ENCODE assay signal across 10 mouse cellular contexts in genomic region chr2:128166623-128167423, GRCm38 (mm10). TPM values are rescaled to one million over a fixed set of nuclear protein-coding genes. Genes with fewer than 3 reads are reported as not detected.
DNase-seq lines count a peak whose midpoint lies in the region; ATAC-seq lines count a peak whose summit lies in the region.
"Had no signal": no experiment of that assay in that cellular context is flagged by ENCODE, and none has a peak within 500 bp of the region (broad histone marks: within the 10 kb centered on the region; RNA-seq: fewer than 3 reads in every experiment).

No protein-coding gene starts in this region.

- DNase-seq in embryonic facial prominence, embryonic 14.5 days (ENCODE audit: low spot score), result peak; percentile 34
- no peak for DNase-seq in embryonic facial prominence, embryonic 10.5 days (ENCODE audit: low spot score)
- peak; percentile 24 for DNase-seq in urinary bladder, postnatal 14 days (ENCODE audit: low spot score)
- DNase-seq in urinary bladder, postnatal 36 days (ENCODE audit: low spot score in 2 of 2), result no peak
- peak; percentile 16 for DNase-seq in left cerebral cortex, adult 11 months (ENCODE audit: low spot score)
- DNase-seq in thymus, postnatal 25 days, result no peak
- DNase-seq in layer of hippocampus, adult 9-10 months (ENCODE audit: low spot score), result no peak

- H3K4me1 ChIP-seq in embryonic facial prominence, embryonic 14.5 days (ENCODE audit: control insufficient read depth, insufficient read depth, low read length), result no peaks in the 10 kb centered on the region
- 0 out of 2 replicates have a peak, but pooled peaks cover 4% of the 10 kb centered on the region for H3K4me1 ChIP-seq in embryonic facial prominence, embryonic 10.5 days
- no peaks in the 10 kb centered on the region for H3K4me1 ChIP-seq in midbrain, embryonic 16.5 days (ENCODE audit: control insufficient read depth, insufficient read depth, low read length)

- H3K4me2 ChIP-seq in embryonic facial prominence, embryonic 14.5 days (ENCODE audit: low read depth, low read length), result no peak overlapping the region
- H3K4me2 ChIP-seq in midbrain, embryonic 16.5 days (ENCODE audit: low read length), result no peak overlapping the region

- no peaks in the 10 kb centered on the region for H3K36me3 ChIP-seq in embryonic facial prominence, embryonic 14.5 days (ENCODE audit: control insufficient read depth, insufficient read depth, low read length)
- H3K36me3 ChIP-seq in embryonic facial prominence, embryonic 10.5 days (replicated peaks), result peaks cover 4% of the 10 kb centered on the region
- H3K36me3 ChIP-seq in midbrain, embryonic 16.5 days (ENCODE audit: control insufficient read depth, insufficient read depth, low read length), result no peaks in the 10 kb centered on the region

- peak; percentile 33; the same call in 1 of the 2 replicates for ATAC-seq in embryonic facial prominence, embryonic 14.5 days (ENCODE audit: low read depth)
- peak; percentile 64; the same call in 1 of the 2 replicates for ATAC-seq in midbrain, embryonic 16.5 days

- H3K9me3 ChIP-seq in embryonic facial prominence, embryonic 14.5 days (ENCODE audit: control insufficient read depth, low read length), result no peaks in the 10 kb centered on the region
- no peaks in the 10 kb centered on the region for H3K9me3 ChIP-seq in embryonic facial prominence, embryonic 10.5 days
- H3K9me3 ChIP-seq in midbrain, embryonic 16.5 days (replicated peaks; ENCODE audit: control insufficient read depth, low read length, poor library complexity, severe bottlenecking), result no peaks in the 10 kb centered on the region

- H3K27me3 ChIP-seq in embryonic facial prominence, embryonic 14.5 days (replicated peaks; ENCODE audit: control insufficient read depth, insufficient read depth, low read length), result no peaks in the 10 kb centered on the region
- no peaks in the 10 kb centered on the region for H3K27me3 ChIP-seq in embryonic facial prominence, embryonic 10.5 days (replicated peaks; ENCODE audit: low read depth, poor library complexity, severe bottlenecking)
- H3K27me3 ChIP-seq in midbrain, embryonic 16.5 days (ENCODE audit: control insufficient read depth, insufficient read depth, low read depth, low read length), result no peaks in the 10 kb centered on the region
- H3K27me3 ChIP-seq: CH12.LX had no signal

- H3K9ac ChIP-seq in embryonic facial prominence, embryonic 14.5 days (ENCODE audit: low read depth, low read length), result no peak overlapping the region
- H3K9ac ChIP-seq in midbrain, embryonic 16.5 days (ENCODE audit: low read depth, low read length), result no peak overlapping the region

- WGBS in embryonic facial prominence, embryonic 14.5 days, result 73% methylated on average over 13 of the region's 13 CpGs
- 79% methylated on average over 13 of the region's 13 CpGs for WGBS in embryonic facial prominence, embryonic 10.5 days
- 57% methylated on average over 13 of the region's 13 CpGs for WGBS in midbrain, embryonic 16.5 days

- no peak overlapping the region for H3K27ac ChIP-seq in embryonic facial prominence, embryonic 14.5 days (replicated peaks; ENCODE audit: low read depth, low read length)
- no peak overlapping the region for H3K27ac ChIP-seq in embryonic facial prominence, embryonic 10.5 days (replicated peaks)
- no peak overlapping the region for H3K27ac ChIP-seq in midbrain, embryonic 16.5 days (ENCODE audit: low read length)
- H3K27ac ChIP-seq: macrophage had no signal

- H3K4me3 ChIP-seq in embryonic facial prominence, embryonic 14.5 days (ENCODE audit: low read depth, low read length), result no peak overlapping the region
- no peak overlapping the region for H3K4me3 ChIP-seq in embryonic facial prominence, embryonic 10.5 days
- H3K4me3 ChIP-seq in midbrain, embryonic 16.5 days (ENCODE audit: low read depth, low read length), result no peak overlapping the region

RNA-seq across cellular contexts. Expression of gene Bcl2l11, which starts 41.0 kb away (rescaled TPM):
- polyA plus RNA-seq in embryonic facial prominence, embryonic 14.5 days (2014; fragmentation: Nextera tagmentation; extraction: Ambion mirVana), result 13.3 and 15.0 TPM in 2 replicates
- polyA plus RNA-seq in embryonic facial prominence, embryonic 10.5 days (2016; fragmentation: Nextera tagmentation; extraction: Ambion mirVana), result 32.5 and 35.7 TPM in 2 replicates
- polyA plus RNA-seq in midbrain, embryonic 16.5 days (2015; fragmentation: Nextera tagmentation; extraction: Ambion mirVana), result 7.4 and 9.4 TPM in 2 replicates

Comparison
In these comparisons a context has a peak if more than half of its experiments do, and no peak if none do; other contexts are left out.
1. DNase-seq: peak in embryonic facial prominence, embryonic 14.5 days (single experiment), urinary bladder, postnatal 14 days (single experiment) and left cerebral cortex, adult 11 months (single experiment); none in embryonic facial prominence, embryonic 10.5 days (single experiment), urinary bladder, postnatal 36 days (0 of 2), thymus, postnatal 25 days (single experiment) and layer of hippocampus, adult 9-10 months (single experiment).